Mouse (Mus musculus): ENCODE results near the gene Klhl36.
A peak's percentile ranks its signal among the peaks of the same experiment; 100 is the strongest.

Gene Klhl36

GRCm38 (mm10) chr8:119861706-119862389 lies at the start of gene Klhl36:
Gene Klhl36, plus strand, starts transcription at chr8:119862266.
- DNase-seq (ENCODE audit: low read depth, low spot score), result peak; percentile 89

GRCm38 (mm10) chr8:119812650-119813431 lies 49.2 kb upstream of the Klhl36 start:
- DNase-seq (ENCODE audit: low read depth, low spot score), result no peak

- DNase-seq (ENCODE audit: low read depth, low spot score), result no peak
Observed at GRCm38 (mm10) chr8:119816219-119816618, 45.8 kb upstream of the Klhl36 start.

GRCm38 (mm10) chr8:119817446-119817845 lies 44.6 kb upstream of the Klhl36 start:
- no peak for DNase-seq (ENCODE audit: low read depth, low spot score)

- DNase-seq (ENCODE audit: low read depth, low spot score), result no peak
Observed at GRCm38 (mm10) chr8:119819316-119819715, 42.8 kb upstream of the Klhl36 start.

GRCm38 (mm10) chr8:119819976-119820375 lies 42.1 kb upstream of the Klhl36 start:
- DNase-seq (ENCODE audit: low read depth, low spot score), result no peak

GRCm38 (mm10) chr8:119821691-119822090 lies 40.4 kb upstream of the Klhl36 start:
- DNase-seq (ENCODE audit: low read depth, low spot score), result no peak

- no peak for DNase-seq (ENCODE audit: low read depth, low spot score)
Observed at GRCm38 (mm10) chr8:119823278-119823677, 38.8 kb upstream of the Klhl36 start.

- DNase-seq (ENCODE audit: low read depth, low spot score), result no peak
Observed at GRCm38 (mm10) chr8:119824100-119824499, 38.0 kb upstream of the Klhl36 start.

- DNase-seq (ENCODE audit: low read depth, low spot score), result no peak
Observed at GRCm38 (mm10) chr8:119824809-119825273, 37.2 kb upstream of the Klhl36 start.

GRCm38 (mm10) chr8:119825950-119826730 lies 35.9 kb upstream of the Klhl36 start:
- DNase-seq (ENCODE audit: low read depth, low spot score), result no peak

- no peak for DNase-seq (ENCODE audit: low read depth, low spot score)
Observed at GRCm38 (mm10) chr8:119826982-119827381, 35.1 kb upstream of the Klhl36 start.

GRCm38 (mm10) chr8:119827721-119828153 lies 34.3 kb upstream of the Klhl36 start:
- no peak for DNase-seq (ENCODE audit: low read depth, low spot score)

GRCm38 (mm10) chr8:119829015-119829414 lies 33.1 kb upstream of the Klhl36 start:
- DNase-seq (ENCODE audit: low read depth, low spot score), result no peak

GRCm38 (mm10) chr8:119829420-119829819 lies 32.6 kb upstream of the Klhl36 start:
- DNase-seq (ENCODE audit: low read depth, low spot score), result no peak

GRCm38 (mm10) chr8:119829870-119830580 lies 32.0 kb upstream of the Klhl36 start:
- DNase-seq (ENCODE audit: low read depth, low spot score), result no peak

GRCm38 (mm10) chr8:119830589-119830988 lies 31.5 kb upstream of the Klhl36 start:
- no peak for DNase-seq (ENCODE audit: low read depth, low spot score)

- no peak for DNase-seq (ENCODE audit: low read depth, low spot score)
Observed at GRCm38 (mm10) chr8:119831336-119831995, 30.6 kb upstream of the Klhl36 start.

- no peak for DNase-seq (ENCODE audit: low read depth, low spot score)
Observed at GRCm38 (mm10) chr8:119832101-119832617, 29.9 kb upstream of the Klhl36 start.

- no peak for DNase-seq (ENCODE audit: low read depth, low spot score)
Observed at GRCm38 (mm10) chr8:119832931-119833330, 29.1 kb upstream of the Klhl36 start.

- DNase-seq (ENCODE audit: low read depth, low spot score), result no peak
Observed at GRCm38 (mm10) chr8:119834676-119835075, 27.4 kb upstream of the Klhl36 start.
